Mouse (Mus musculus) erythroid progenitor cell, adult 5-6 weeks (primary cell): ENCODE results near the gene Dus2. TPM values are rescaled to one million over a fixed set of nuclear protein-coding genes. Genes with fewer than 3 reads are reported as not detected.

Experiments used
- ATAC-seq: replicated peaks from 2 replicates; pipeline ENCODE4 v1.8.0; 2016; ENCODE audit warnings: moderate number of reproducible peaks, mild to moderate bottlenecking, moderate TSS enrichment, inconsistent platforms; ENCODE audit not compliant: poor library complexity, low FRiP score, severe bottlenecking
- total RNA-seq, 2 experiments: library from RNA; stranded (forward) in 1 of 2; stranded (reverse) in 1 of 2; fragments of 150-400 nt in 1 of 2; fragments of 186-747, 209-891 nt in 1 of 2; gene quantifications; 2 replicates each; pipeline versions ENCODE4 v1.2.3 to v1.2.4; 2015 to 2017; ENCODE audit warnings: low replicate concordance in 2 of 2

Dus2 gene
- total RNA-seq (2015; ENCODE audit: low replicate concordance), result 0.72 and 6.7 TPM in 2 replicates
- total RNA-seq (2017; ENCODE audit: low replicate concordance), result 6.3 and 14.4 TPM in 2 replicates

- ATAC-seq, result peak; percentile 82
Observed at GRCm38 (mm10) chr8:105990856-105991387, at the start of gene Dus2. TSS of gene Dus2 (plus strand) at chr8:105991337.

GRCm38 (mm10) chr8:105942026-105942425, 49.1 kb upstream of the Dus2 start:
- no peak for ATAC-seq

- no peak for ATAC-seq
Observed at GRCm38 (mm10) chr8:105942542-105942941, 48.6 kb upstream of the Dus2 start.

- ATAC-seq, result no peak
Observed at GRCm38 (mm10) chr8:105943321-105943739, 47.8 kb upstream of the Dus2 start, which contains the start of gene Lcat. TSS of gene Lcat (minus strand) at chr8:105943382.

GRCm38 (mm10) chr8:105949350-105949749, 41.8 kb upstream of the Dus2 start:
- no peak for ATAC-seq

GRCm38 (mm10) chr8:105951057-105951659, 40.0 kb upstream of the Dus2 start:
- ATAC-seq, result no peak

- no peak for ATAC-seq
Observed at GRCm38 (mm10) chr8:105956556-105956955, 34.6 kb upstream of the Dus2 start.

- no peak for ATAC-seq
Observed at GRCm38 (mm10) chr8:105957813-105958212, 33.3 kb upstream of the Dus2 start.

- ATAC-seq, result no peak
Observed at GRCm38 (mm10) chr8:105959350-105959749, 31.8 kb upstream of the Dus2 start.

GRCm38 (mm10) chr8:105961101-105961500, 30.0 kb upstream of the Dus2 start:
- peak; percentile 44 for ATAC-seq

GRCm38 (mm10) chr8:105961536-105961935, 29.6 kb upstream of the Dus2 start:
- no peak for ATAC-seq

- ATAC-seq, result no peak
Observed at GRCm38 (mm10) chr8:105964506-105965265, 26.5 kb upstream of the Dus2 start.

- ATAC-seq, result peak; percentile 36; the same call in 1 of the 2 replicates
Observed at GRCm38 (mm10) chr8:105965266-105965904, 25.8 kb upstream of the Dus2 start.

GRCm38 (mm10) chr8:105965905-105966341, 25.2 kb upstream of the Dus2 start, which contains the start of gene Slc12a4:
TSS of gene Slc12a4 (minus strand) at chr8:105966097.
- peak; percentile 48 for ATAC-seq

GRCm38 (mm10) chr8:105966692-105967311, 24.3 kb upstream of the Dus2 start:
- ATAC-seq, result peak; percentile 62

- no peak for ATAC-seq
Observed at GRCm38 (mm10) chr8:105969367-105969766, 21.8 kb upstream of the Dus2 start.

- ATAC-seq, result no peak
Observed at GRCm38 (mm10) chr8:105971019-105971720, 20.0 kb upstream of the Dus2 start.

GRCm38 (mm10) chr8:105975363-105975762, 15.8 kb upstream of the Dus2 start:
- ATAC-seq, result no peak

- no peak for ATAC-seq
Observed at GRCm38 (mm10) chr8:105979325-105979724, 11.8 kb upstream of the Dus2 start, which contains the start of gene Dpep3. TSS of gene Dpep3 (minus strand) at chr8:105979429.
